Mouse (Mus musculus) right cerebral cortex, postnatal 10 days (tissue): ENCODE measurements at regions not wholly inside any gene's neighbourhood (a gene's known extent, or its start where the extent isn't known, plus 50 kb on each side); places are given as distances from the start of the nearest gene placed in this dataset.

Experiments used
- DNase-seq, 2 experiments: peaks; one replicate each; pipeline ENCODE4 v3.0.0; 2021; ENCODE audit warnings: low spot score in 2 of 2

DNA sequence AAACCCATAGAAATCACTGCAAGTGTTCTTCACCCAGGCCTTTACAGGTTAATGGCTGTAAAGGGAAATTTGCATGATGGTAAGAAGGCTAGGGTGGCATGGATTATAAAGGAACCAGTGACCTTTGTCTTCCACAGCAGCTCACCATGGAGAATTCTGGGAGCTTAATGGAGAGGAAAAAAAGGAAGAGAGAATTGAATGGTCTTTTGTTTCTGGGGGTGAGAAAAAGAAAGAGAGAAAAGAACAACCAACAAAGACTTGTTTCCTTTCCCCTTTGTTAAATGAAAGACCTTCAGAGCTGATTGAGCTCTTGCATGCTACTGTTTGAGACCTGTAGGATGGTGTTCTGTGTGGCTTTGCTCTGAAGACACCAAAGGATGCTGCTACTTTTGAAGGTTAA, 597.5 kb upstream of the Tenm3 start:
- no peak for DNase-seq

DNA sequence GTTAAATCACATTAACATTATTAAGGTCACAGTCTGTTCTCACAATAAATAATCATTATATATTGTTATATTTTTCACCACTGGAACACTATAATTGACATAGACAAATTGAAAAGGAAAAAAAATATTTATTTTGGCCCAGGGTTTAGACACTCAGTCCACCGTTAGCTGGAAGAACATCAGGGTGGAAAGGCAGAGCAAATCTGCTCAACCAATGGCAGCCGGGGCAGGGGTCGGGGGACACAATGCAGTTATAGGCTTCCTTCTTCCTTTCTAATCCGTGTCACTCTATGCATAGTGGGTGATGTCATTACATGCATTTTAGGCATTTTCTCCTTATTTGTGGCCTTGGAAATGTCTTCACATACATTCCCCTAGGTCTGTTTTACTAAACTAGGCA, 552.8 kb upstream of the Tenm3 start:
- no peak for DNase-seq

DNA sequence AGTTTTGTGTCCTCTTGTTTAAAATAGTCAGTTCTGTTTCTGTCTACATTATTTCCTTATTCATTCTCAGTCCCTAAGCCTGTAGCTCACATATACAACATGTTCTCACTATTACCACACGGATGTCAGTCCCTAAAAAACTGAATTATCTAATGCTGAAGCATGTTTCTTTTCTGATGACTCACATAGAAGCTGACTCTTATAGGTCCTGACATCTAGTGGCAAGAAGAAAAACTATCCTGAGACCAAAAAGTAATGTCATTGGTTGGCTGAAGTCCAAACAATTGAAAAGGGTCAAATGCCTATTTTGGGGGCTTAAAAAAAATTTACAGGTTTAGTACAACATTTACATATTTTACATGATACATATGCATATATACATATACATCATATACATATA, 551.3 kb upstream of the Tenm3 start:
- no peak for DNase-seq

DNA sequence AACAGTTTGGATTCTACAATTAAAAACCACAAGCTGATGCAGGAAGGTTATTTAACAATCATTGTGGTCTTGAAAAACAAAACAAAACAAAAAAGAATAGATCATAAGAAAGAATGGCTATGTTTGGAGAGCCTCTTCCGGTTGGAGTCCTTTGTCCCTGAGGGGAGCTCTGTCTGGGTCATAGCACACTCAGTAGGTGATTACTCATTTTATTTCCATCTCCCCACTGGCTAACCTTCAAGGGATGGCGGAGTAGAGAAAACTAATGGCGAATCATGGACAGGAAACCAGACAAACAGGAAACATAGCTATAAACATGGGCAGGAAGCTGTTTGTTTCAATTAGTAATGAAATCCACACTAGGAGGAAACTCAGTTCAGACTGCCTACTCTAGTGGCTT, 545.8 kb upstream of the Tenm3 start:
- DNase-seq, result no peak

DNA sequence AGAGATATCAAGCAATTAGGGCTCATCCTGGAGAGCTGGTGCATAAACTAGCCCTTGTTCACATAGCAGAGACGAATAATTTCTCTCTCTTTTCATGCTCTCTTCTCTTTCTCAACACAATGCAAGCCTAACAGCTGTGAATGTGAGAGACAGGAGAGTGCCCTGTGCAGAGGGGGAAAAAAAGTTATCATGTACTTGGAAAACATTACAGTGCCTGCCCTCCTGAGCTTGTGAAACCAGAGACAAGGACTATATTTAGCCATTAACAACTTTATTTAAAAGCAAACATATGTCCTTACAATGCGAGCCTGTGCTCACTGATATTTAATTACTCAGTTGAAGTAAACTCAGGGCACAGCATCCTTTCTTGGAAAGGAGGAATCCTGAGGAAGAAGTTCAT, 543.8 kb upstream of the Tenm3 start:
- no peak for DNase-seq

DNA sequence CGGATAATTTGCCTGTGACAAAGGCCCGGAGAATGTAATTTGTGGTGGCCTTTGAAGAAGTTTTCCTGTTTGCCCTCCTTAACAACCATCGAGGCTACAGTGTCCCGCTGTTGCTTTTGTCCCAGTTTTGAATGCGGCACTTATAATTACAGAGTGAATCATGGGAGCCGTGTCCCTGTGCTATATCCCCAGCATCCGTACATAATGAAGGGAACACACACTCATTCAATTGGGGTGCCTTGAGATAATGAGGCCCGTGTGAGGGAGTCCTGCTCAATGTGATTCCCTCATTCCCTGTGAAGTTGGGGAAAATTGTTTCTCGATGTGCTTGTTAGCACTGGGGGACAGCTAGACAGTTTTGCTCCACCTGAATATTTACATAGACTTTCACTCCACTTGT, 528.9 kb upstream of the Tenm3 start:
- DNase-seq, result no peak

DNA sequence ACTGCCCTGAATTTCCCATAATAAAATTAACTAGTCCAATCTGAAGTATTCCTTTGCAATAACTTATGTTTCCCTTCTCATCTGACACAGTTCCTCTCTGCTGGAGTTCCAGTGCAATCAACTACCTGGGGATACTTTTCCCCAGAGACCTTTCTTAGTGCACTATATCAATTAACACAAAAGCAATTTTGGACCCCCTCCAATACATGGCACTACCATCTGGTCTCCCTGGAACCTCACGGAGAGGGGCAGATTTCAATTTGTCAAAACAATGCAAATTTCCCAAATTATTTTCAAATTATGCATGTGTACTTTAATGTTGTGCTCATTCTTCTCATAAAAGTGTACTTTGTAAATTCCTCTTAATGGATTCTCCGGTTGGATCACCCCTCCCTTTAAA, 518.9 kb upstream of the Tenm3 start:
- DNase-seq, result no peak

DNA sequence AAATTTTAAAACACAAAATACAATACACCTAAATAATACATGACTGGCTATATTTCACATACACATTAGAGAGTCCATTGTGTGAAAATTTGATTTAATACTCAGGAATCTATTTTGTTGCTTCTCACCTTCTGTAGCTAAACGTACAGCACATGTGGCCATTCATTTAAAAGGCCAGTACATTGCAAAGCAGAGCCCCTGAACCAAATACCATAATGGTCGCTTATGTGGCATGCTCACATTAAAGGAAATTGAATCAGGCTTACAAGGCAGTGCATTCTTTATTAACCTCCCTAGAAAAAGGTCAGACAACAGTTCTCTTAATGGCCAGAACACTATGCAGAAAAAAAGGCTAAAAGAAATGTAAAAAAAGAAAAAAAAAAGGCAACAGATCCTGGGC, 517.7 kb upstream of the Tenm3 start:
- DNase-seq, result no peak

DNA sequence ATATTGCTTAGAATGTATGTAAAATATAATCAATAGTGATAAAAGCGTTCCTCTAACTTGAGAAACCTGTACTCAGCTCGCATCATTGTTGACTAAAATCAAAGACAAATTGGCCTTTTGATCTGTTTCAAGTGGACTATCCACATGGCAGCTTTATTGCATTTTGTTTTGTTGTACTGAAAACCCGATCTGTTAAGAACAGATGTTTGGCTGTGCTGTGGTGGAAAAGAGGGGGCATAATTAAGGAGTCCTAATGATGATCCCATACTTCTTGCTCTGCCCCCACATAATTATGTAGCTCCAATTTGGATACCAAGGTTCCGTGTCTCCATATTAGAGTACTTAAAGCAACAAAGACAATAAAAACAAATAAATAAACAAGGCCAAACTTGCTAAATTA, 516.4 kb upstream of the Tenm3 start:
- no peak for DNase-seq

DNA sequence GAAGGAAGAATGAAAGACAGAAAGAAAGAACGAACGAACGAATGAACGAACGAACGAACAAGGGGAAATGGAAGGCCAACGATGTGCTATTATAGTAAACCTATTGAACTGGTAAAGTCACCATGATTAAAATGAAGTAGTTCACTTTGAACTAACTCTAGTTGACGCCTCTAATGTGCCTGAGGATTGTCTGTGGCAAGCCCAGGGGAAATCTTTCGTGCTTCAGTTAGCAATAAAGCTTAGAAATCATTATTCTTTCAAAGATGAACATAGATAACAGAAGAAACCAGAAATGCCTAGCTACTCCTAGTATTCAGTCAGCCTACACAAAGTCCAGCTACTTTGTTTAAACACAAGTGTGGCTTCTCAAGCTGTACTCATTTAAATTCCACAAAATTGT, 515.9 kb upstream of the Tenm3 start:
- DNase-seq, result no peak

DNA sequence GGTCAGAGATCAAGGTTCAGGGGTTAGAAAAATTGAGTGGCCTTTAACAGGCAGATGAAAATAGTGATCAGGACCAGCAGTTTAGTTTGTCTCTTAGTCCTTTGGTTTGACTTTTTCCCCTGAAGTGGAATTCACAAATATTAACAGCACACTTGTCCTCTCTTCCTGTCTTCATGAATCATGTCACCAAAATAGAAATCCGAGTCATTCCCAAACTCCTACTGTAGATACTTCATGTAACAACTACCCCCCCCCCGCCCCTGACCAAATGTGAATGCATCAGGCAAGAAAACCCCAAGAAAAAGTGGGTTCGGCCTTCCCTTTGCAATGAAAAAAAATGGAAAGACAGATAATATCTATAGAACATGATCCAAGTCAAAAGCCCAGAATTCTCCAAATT, 504.9 kb upstream of the Tenm3 start:
- no peak for DNase-seq

DNA sequence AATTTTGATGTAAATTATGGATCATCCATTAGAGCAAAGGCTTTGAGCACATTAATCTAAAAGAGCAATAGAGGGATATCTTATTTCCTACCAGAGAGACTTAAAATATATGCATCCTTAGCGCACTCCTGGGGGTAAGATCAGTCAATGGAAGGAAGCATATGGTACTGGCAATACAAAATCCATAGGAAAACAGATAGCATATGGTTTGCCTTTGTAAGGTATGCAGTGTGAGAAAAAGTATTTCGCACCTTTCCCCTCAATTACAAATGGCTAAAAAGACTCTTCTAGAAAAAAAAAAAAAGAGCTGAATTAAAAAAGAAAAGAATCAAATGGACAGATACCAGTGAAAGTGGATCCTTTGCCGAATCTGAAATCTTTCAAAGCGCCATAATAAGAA, 495.0 kb upstream of the Tenm3 start:
- no peak for DNase-seq

DNA sequence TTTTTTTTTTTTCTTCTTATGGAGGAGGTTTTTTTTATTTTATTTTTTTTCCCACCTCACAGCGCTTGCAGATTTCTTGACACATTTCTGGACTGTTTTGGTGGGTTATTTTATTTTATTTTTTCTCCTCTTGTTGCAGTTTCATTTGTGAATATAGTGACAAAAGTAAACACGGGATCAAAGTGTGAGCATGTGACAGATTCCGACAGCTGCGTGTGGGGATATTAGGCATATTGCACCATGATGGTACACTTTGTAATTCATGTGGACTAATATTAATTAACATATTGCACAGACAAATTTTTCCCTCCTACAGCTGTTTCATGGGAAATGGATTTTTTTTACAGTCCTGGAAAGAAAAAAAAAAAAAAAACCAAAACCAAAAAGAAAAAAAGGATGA, 483.2 kb upstream of the Tenm3 start:
- DNase-seq, result no peak

DNA sequence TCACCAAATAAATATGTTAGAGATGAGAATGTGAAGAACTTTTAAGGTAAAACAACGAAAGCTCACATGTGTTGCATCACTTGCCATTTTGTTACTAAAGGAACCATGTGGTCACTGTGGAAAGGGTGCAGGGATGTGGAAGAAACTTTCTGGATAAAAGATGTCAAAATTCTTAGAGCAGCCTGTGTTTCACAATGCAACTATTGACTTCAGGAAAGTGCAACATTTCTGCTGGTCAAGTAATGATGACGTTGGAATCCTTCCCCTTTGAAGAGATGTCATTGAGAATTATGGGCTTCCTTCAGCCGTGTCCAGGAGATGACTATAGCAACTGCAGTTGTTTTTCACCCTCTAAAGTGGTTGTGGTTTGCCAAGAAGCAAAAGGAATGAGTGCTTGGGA, 477.7 kb upstream of the Tenm3 start:
- DNase-seq, result no peak

DNA sequence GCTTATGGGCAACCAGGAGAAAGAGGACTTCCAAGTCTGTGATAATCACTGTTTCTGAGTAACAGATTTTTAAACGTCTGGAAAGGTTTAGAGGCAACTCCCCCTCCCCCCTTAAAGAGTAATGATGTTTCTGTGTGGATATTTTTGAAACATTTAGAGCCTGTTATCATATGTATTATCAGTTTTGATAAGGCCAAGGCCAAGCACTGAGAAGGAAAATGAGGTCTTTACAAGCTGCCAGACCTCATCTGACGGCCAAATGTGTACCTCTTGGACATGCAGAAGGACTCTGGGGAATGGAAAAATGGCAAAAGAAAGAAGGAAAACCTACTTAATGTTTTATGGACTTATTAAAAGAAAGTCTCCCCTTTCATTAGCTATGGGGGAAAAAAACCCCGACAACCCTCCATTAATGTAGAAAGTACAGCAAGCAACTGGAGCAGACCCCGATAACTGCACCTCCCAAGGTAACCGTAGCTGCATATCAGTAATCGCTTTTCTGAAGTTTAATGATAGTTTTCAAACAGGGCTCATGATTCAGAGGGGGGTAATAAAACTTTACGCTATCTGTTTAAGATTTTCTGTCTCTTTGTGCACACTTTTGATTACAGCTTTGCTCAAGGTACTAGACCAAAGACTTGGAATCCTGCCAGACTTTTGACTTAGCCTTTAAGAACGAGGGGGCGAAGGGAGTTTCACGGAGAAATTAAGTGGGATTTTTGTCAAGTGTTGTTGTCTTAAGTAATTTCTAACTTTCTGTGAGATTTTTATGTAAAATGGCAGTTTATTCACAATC, 469.9 kb upstream of the Tenm3 start:
- DNase-seq, result no peak

DNA sequence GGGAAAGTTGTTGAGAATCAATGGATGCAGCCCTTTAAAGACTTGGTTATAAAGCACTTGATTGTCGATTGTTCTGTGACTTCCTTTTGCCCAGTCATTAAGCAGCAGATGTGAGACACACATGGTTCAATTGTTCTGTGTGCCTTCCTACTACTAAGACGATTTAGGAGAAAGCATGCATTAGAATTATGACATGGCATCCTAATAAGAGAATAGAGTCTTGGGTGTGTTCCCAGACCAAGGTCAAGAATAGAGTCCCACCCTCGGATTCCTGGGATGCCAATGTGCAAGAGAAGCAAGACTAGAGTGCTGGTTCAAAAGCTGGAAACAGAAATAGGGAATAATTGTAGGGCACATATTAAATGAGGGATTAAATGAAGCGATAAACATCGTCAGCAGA, 469.1 kb upstream of the Tenm3 start:
- DNase-seq, result no peak

DNA sequence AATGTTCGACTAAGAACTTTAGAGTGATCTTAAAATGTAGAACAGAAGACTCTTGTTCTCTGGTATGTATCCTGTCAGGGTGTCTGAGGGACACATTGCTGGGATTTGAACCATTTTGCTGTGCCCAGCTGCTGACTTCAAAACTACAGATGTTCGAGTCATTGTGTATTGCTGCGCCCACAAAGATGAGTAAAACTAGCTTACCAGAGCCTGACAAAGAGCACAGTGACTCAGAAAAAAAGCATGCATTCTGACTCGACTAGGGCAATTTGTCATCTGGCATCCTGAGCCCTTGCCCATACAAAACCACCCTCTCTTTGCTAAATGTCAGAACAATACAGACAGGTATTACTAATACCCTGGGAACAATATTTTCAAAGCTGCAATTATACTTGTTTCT, 438.6 kb upstream of the Tenm3 start:
- no peak for DNase-seq

DNA sequence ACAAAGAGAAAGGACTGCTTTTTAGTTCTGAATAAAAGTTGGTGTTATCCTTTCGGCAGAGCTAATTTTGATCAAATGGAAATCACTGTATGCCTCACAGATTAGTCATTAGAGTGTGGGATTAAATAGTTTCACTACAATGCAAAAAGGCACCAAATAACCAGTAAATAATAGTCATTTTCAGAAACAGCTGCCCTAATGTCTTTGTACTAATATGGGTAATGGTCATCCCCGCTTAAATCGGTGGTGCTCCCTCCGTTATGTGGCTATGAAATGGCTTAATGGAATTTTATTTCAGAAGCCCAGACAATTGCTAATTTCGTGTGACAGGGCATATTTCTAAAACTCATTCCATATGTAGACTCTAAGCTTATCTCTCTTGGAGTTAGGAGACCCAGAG, 437.5 kb upstream of the Tenm3 start:
- DNase-seq, result no peak

DNA sequence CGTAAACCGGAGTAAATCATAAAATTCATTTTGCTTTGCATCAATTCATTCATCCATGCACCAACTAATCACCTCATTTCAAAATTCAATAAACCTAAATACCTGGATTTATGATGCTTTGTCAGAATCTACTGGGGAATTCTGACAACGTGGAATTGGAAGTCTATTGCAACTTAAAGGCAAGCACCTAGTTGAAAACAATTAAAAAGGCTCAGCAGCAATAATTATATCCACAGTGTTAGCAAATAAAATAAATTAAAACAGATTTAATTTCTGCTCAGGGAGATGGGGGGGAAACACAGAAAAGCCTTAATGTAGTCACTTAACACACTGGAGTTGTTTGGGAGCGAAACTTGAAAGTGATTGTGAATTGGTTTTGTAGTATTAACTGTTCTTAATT, 430.3 kb upstream of the Tenm3 start:
- DNase-seq, result no peak

DNA sequence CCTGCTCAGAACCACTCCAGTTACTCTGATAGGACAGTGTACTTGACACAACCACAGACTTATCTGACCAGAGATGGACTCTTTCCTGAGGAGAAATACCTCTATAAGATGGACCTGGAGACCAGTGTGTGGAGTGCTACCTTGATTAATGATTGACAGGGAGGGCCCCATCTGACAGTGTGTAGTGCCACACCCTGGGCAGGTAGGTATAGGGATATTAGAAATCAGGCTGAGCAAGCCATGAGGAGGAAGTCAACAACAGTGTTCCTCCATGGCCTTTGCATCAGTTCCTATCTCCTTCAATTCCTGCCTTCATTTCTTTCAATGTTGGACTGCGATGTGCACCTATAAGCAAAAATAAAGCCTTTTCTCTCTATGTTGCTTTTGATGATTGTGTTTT, 429.4 kb upstream of the Tenm3 start:
- no peak for DNase-seq

DNA sequence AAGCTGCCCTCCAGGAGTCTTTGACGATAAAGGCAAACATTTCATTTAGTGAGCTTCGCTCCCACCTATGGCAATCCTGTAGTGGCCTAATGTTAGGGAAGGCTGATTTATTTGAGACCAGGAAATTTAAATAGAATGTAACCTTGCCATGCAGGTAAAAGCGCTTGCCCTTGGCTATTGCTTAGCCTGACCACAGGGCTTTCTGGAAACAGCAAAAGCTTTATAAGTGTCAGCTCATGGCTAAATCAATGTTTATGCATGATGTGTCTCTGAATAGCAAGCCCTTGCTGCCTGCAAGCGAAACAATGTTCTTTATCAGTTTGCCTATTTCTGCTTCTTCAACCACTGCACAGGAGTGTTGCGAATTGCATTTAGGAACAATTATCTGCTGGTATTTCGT, 419.7 kb upstream of the Tenm3 start:
- no peak for DNase-seq

DNA sequence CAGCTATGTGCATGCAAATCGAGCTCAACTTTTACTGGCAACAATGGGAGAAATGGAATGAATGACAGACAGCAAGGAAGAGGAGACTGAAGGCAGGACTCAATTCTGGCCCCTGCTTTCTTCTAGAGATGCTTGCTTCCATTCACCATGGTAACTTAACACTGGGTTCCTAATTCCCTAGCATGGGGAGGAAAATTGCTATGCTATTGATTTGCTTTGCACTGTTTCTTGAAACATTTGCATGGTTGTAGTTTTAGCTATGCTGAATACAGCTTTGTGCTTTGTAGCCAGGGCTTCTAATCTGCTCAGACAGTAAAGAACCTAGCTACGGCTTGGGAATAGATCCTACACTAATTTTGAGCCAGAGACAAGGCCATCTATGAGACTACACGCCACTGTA, 419.0 kb upstream of the Tenm3 start:
- DNase-seq, result no peak

DNA sequence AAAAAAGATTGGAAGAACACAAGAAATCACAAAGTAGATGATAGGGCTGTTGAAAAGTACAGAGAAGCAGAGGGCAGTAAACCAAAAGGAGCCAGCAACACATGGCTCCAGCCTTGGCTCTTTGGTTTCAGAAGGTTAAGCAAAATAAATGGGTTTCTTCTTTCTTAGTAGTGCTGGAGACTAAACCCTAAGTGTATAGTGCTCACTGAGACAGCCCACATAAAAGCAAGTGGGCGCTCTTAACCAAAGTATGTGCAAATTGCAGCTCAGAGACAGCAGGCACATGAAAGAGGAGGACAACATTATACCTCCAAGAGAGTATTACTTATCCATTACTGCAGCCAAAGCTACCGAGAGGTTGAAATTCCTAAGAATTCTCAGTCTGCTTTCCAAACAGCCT, 412.2 kb upstream of the Tenm3 start:
- DNase-seq, result no peak

DNA sequence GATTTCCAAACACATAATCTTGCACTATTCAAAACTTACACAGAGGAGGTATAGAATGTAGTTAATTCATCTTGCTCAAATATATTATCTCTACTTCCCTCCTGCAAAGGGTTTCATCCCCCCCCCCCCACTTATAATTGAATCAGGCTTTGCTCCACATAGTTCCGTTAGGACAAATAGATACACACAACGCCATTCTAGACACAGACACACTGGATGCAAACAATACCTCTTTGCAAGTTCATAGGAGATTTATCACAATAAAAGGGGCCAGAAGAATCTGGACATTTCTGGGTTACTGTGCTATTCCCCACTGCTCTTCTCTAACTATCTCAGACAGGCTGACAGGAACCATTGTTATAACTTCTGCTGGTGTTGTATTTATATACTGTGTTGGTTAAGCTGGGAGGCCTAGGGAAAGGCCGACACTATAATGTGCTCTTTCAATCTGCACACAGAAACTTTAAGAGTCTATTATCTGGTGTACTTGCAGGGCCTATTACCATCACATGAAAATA, 410.6 kb upstream of the Tenm3 start:
- DNase-seq, result no peak
